Mouse (Mus musculus) neural tube, embryonic 15.5 days (tissue): ENCODE results near the gene Adamts12. TPM values are rescaled to one million over a fixed set of nuclear protein-coding genes. Genes with fewer than 3 reads are reported as not detected.
A peak's percentile ranks its signal among the peaks of the same experiment; 100 is the strongest.

Experiments
- ATAC-seq: fragments of 200-750 bp; cut with Nextera tagmentation; 2 replicates; pipeline ENCODE4 v1.8.0; 2017; ENCODE audit warnings: mild to moderate bottlenecking, moderate TSS enrichment, moderate library complexity; ENCODE audit not compliant: low FRiP score
- H3K27ac ChIP-seq: fragments of 300-500 bp; sonication (generic); replicated peaks from 2 replicates; pipeline ENCODE4 v1.5.1; 2015; ENCODE audit warnings: mild to moderate bottlenecking, inconsistent platforms
- H3K27me3 ChIP-seq: fragments of 300-500 bp; sonication (generic); replicated peaks from 2 replicates; pipeline ENCODE4 v1.6.1; 2015; ENCODE audit warnings: inconsistent platforms
- H3K36me3 ChIP-seq: fragments of 300-500 bp; sonication (generic); 2 replicates; pipeline ENCODE4 v1.6.1; 2015; ENCODE audit warnings: inconsistent platforms
- H3K4me1 ChIP-seq: fragments of 300-500 bp; sonication (generic); 2 replicates; pipeline ENCODE4 v1.6.1; 2015; ENCODE audit warnings: inconsistent platforms
- H3K4me2 ChIP-seq: fragments of 300-500 bp; sonication (generic); 2 replicates; pipeline ENCODE4 v1.6.1; 2015; ENCODE audit warnings: inconsistent platforms, mild to moderate bottlenecking, moderate library complexity
- H3K4me3 ChIP-seq: fragments of 300-500 bp; sonication (generic); replicated peaks from 2 replicates; pipeline ENCODE4 v1.5.1; 2015; ENCODE audit warnings: mild to moderate bottlenecking, inconsistent platforms
- H3K9ac ChIP-seq: fragments of 300-500 bp; sonication (generic); replicated peaks from 2 replicates; pipeline ENCODE4 v1.6.1; 2015; ENCODE audit warnings: mild to moderate bottlenecking, inconsistent platforms
- H3K9me3 ChIP-seq: fragments of 300-500 bp; sonication (generic); replicated peaks from 2 replicates; pipeline ENCODE4 v1.6.1; 2016; ENCODE audit warnings: inconsistent platforms
- WGBS: fragments of 180-500 bp; shearing (Covaris S2); methylation state at CpG from one replicate; pipeline ENCODE4 v1.1.7; 2015; ENCODE audit warnings: mixed read lengths; 5-methylcytosine and 5-hydroxymethylcytosine counted together
- polyA plus RNA-seq: library from polyadenylated mRNA; unstranded; fragments of >200 nt; fragmentation: Nextera tagmentation; extraction: Ambion mirVana; gene quantifications from 2 replicates; pipeline ENCODE4 v1.2.1, GENCODE M21; 2015

Gene Adamts12
- polyA plus RNA-seq, 1 experiment from 2014 or later = 1.5 TPM

DNA sequence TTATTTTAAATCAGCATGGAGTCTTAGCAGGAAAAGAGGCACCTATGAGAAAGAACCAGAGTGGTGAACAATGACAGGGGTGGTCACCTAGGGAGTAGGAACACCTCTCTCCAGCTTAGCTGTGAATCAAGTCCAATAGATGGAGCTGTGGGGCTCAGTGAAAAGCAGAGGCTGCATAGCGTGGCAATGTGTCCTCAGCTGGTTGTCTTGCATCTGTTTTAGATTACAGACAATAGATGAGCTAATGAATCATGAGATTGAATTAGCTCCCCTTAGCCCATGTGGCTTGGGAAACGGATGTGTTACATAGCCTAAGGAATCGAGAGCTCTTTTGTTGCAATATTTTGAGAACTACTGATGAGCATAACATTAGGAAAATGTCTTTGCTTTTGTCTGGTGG is 291.3 kb downstream of the Adamts12 start:
- no peak overlapping the region for H3K27ac ChIP-seq
- H3K4me2 ChIP-seq = no peak overlapping the region
- ATAC-seq = no peak
- no peaks in the 10 kb centered on the region for H3K9me3 ChIP-seq
- H3K27me3 ChIP-seq = no peaks in the 10 kb centered on the region
- no peak overlapping the region for H3K4me3 ChIP-seq
- no peak overlapping the region for H3K9ac ChIP-seq
- H3K4me1 ChIP-seq = no peaks in the 10 kb centered on the region
- no peaks in the 10 kb centered on the region for H3K36me3 ChIP-seq
- 49% methylated on average over 3 of the region's 3 CpGs for WGBS

DNA sequence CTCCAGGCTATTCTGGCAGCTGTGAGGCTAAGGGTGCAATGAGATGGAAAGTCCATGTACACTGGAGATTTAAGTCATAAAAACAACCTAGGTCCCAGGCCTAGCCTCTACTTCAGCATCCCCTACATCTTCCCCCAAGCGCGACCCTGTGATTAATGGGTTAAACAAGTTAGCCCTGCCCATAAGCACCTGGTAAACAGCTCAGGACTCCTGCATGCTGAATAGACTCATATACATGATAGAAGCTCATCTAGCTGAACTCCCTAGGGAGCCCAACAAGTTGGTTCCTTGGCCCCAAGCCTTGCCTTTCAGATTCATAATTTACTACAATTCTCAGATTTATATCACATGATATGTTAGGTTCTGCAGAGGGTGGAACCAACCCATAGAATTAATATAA is 292.9 kb downstream of the Adamts12 start:
- no peak for ATAC-seq
- Histone ChIP-seq H3K27me3 (no peaks in the 10 kb centered on the region), H3K4me3 (no peak overlapping the region), H3K27ac (no peak overlapping the region), H3K4me2 (no peak overlapping the region), H3K9me3 (no peaks in the 10 kb centered on the region), H3K4me1 (no peaks in the 10 kb centered on the region), H3K36me3 (no peaks in the 10 kb centered on the region), H3K9ac (no peak overlapping the region)
- WGBS = 93% methylated on average over 2 of the region's 2 CpGs

DNA sequence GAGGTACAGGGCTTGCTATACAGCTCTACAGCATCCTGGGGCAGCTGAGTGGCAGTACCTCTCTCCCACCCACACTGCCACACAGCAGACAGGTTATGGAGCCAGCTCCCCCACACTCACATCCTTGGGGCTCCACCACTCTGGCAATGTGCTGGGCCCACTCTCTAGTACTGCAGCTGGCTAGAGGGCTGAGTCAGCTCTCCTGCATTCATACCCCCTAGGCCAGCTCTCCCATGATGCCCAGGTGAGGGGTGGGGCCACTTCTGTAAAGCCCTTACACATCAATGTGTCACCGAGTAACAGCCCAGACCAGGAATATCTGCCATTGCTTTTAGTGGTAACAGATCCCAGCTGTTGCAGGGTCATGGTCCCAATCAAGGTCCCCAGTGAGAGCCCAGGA is 296.3 kb downstream of the Adamts12 start:
- H3K9me3 ChIP-seq = no peaks in the 10 kb centered on the region
- WGBS = 93% methylated on average over 1 of the region's 1 CpGs
- ATAC-seq = no peak

GRCm38 (mm10) chr15:11361824-11362223 is 297.2 kb downstream of the Adamts12 start:
- Histone ChIP-seq H3K4me1 (no peaks in the 10 kb centered on the region), H3K9me3 (no peaks in the 10 kb centered on the region), H3K27ac (no peak overlapping the region), H3K36me3 (no peaks in the 10 kb centered on the region), H3K4me2 (no peak overlapping the region), H3K9ac (no peak overlapping the region), H3K27me3 (no peaks in the 10 kb centered on the region), H3K4me3 (no peak overlapping the region)
- 92% methylated on average over 5 of the region's 5 CpGs for WGBS
- ATAC-seq = no peak

More for the DNA sequence above, 296.3 kb downstream of the Adamts12 start:
- no peaks in the 10 kb centered on the region for H3K36me3 ChIP-seq
- H3K9ac ChIP-seq = no peak overlapping the region
- no peak overlapping the region for H3K4me2 ChIP-seq
- no peak overlapping the region for H3K4me3 ChIP-seq
- H3K4me1 ChIP-seq = no peaks in the 10 kb centered on the region
- H3K27me3 ChIP-seq = no peaks in the 10 kb centered on the region
- H3K27ac ChIP-seq = no peak overlapping the region

GRCm38 (mm10) chr15:11364112-11364511 is 299.5 kb downstream of the Adamts12 start:
- Histone ChIP-seq H3K9me3 (no peaks in the 10 kb centered on the region), H3K27me3 (no peaks in the 10 kb centered on the region), H3K9ac (no peak overlapping the region), H3K4me1 (no peaks in the 10 kb centered on the region), H3K4me2 (no peak overlapping the region), H3K4me3 (no peak overlapping the region), H3K36me3 (no peaks in the 10 kb centered on the region), H3K27ac (no peak overlapping the region)
- ATAC-seq = no peak
- 30% methylated on average over 2 of the region's 2 CpGs for WGBS

DNA sequence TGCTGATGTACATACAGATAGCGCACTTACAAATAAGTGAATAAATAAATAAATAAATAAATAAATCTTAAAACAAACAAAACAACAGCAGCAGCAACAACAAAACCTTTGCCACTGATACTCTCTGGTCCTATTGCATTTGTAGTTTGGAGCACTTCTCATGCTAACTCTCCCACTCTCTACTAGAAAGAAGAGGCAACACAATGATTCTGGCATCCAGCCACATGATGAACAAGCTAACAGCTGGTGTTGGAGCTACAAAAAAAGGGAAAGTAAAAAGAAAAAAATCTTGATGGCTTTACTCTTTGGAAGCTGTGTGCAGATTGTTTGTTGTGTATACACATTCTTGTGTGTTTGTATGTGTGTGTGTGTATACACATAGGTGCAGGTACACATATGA is 300.2 kb downstream of the Adamts12 start:
- Histone ChIP-seq H3K27ac (no peak overlapping the region), H3K9ac (no peak overlapping the region), H3K36me3 (no peaks in the 10 kb centered on the region), H3K9me3 (no peaks in the 10 kb centered on the region), H3K4me3 (no peak overlapping the region), H3K4me1 (no peaks in the 10 kb centered on the region), H3K4me2 (no peak overlapping the region), H3K27me3 (no peaks in the 10 kb centered on the region)
- WGBS = 97% methylated on average over 1 of the region's 1 CpGs
- ATAC-seq = no peak

DNA sequence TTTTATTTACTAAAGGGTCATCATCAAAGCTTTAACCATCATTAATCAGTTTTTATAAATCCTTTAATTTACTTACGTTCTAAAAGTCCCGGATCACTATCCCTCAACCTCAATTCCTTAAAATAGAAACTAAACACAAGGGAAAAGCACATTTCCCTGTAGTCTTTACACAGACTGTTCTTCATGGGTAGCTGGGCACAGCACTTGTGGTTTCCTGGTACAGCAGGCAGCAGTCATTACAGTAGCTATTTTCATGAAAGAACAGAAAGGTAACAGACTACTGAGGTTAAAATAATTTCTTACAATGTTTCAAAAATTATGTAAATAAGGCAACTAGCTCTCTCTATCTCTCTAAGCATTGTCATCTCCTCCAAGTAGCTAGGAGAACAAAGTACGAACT is 305.0 kb downstream of the Adamts12 start:
- H3K9me3 ChIP-seq = no peaks in the 10 kb centered on the region
- H3K4me3 ChIP-seq = no peak overlapping the region
- H3K27me3 ChIP-seq = no peaks in the 10 kb centered on the region
- WGBS = 85% methylated on average over 3 of the region's 3 CpGs
- ATAC-seq = no peak
- H3K4me2 ChIP-seq = no peak overlapping the region
- no peaks in the 10 kb centered on the region for H3K36me3 ChIP-seq
- H3K27ac ChIP-seq = no peak overlapping the region
- no peak overlapping the region for H3K9ac ChIP-seq
- no peaks in the 10 kb centered on the region for H3K4me1 ChIP-seq

- Histone ChIP-seq H3K4me3 (no peak overlapping the region), H3K9ac (no peak overlapping the region), H3K27ac (no peak overlapping the region), H3K36me3 (no peaks in the 10 kb centered on the region), H3K4me1 (no peaks in the 10 kb centered on the region), H3K4me2 (no peak overlapping the region), H3K9me3 (no peaks in the 10 kb centered on the region), H3K27me3 (no peaks in the 10 kb centered on the region)
- 84% methylated on average over 7 of the region's 7 CpGs for WGBS
- ATAC-seq = no peak
Measured at GRCm38 (mm10) chr15:11370477-11371085, 306.0 kb downstream of the Adamts12 start.

DNA sequence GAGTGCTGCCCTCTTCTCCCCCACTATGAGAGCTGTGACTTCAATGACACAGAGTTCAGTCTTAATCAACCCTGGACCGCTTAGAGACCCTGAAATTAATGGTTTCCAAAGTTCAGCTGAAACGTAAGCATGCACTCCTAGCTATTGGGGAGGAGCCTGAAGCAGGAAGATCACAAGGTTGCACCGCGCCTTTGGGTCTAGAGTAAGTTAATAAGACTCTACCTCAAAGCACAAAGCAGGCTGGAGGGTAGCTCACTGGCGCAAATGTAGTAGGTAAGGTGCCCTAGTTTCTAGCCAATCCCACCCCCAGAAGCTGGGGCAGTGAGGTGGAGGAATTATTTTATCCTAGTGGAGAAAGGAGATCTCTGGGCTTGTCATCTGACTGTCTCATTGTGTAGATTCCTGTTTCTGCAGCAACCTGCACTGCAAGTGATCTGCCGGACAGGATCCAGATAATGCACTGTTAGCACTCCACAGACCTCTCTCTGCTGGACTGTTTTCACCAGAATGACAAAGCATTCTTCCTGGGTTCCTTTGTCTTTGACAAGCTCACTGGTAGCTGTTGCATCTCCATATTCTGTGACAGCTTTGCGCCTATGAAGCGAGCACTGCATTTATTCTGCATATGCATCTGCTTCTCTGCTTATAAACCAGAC is 315.0 kb downstream of the Adamts12 start:
- Histone ChIP-seq H3K4me1 (0 out of 2 replicates have a peak, but pooled peaks cover 4% of the 10 kb centered on the region), H3K9ac (no peak overlapping the region), H3K27me3 (no peaks in the 10 kb centered on the region), H3K9me3 (no peaks in the 10 kb centered on the region), H3K36me3 (peaks cover 15% of the 10 kb centered on the region), H3K4me2 (no peak overlapping the region), H3K4me3 (no peak overlapping the region), H3K27ac (no peak overlapping the region)
- 0 out of 2 replicates have a peak, but pooled peaks have one; percentile 23 for ATAC-seq
- WGBS = 87% methylated on average over 8 of the region's 8 CpGs

- H3K4me2 ChIP-seq = no peak overlapping the region
- WGBS = 42% methylated on average over 8 of the region's 8 CpGs
- no peak overlapping the region for H3K4me3 ChIP-seq
- H3K9ac ChIP-seq = no peak overlapping the region
- H3K27ac ChIP-seq = no peak overlapping the region
- peaks cover 21% of the 10 kb centered on the region for H3K36me3 ChIP-seq
- 0 out of 2 replicates have a peak, but pooled peaks cover 4% of the 10 kb centered on the region for H3K4me1 ChIP-seq
- H3K9me3 ChIP-seq = no peaks in the 10 kb centered on the region
- H3K27me3 ChIP-seq = no peaks in the 10 kb centered on the region
- peak; percentile 75; the same call in 1 of the 2 replicates for ATAC-seq
Measured at GRCm38 (mm10) chr15:11380087-11380530, 315.5 kb downstream of the Adamts12 start.

DNA sequence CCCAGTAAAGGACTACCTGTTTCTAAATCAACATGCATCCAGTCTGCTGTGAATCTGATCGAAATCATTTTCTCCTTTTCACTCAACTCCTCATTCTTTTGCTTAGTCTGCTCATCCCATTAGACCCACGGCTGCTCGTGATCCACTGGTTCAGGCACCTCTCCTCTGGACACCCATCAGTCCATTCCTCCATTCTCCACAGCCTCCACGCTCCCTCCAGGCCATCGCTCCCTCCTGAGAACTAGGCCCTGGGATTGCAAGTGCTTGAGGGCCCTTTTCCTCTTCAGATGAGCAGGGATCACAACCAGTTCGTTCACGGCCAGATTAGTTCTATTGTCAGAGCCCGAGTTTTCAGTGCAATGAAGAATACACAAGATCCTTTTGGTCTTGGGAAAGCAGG is 316.0 kb downstream of the Adamts12 start:
- ATAC-seq = no peak
- 79% methylated on average over 8 of the region's 8 CpGs for WGBS
- no peak overlapping the region for H3K4me2 ChIP-seq
- no peak overlapping the region for H3K9ac ChIP-seq
- H3K9me3 ChIP-seq = no peaks in the 10 kb centered on the region
- no peak overlapping the region for H3K4me3 ChIP-seq
- peaks cover 26% of the 10 kb centered on the region for H3K36me3 ChIP-seq
- no peaks in the 10 kb centered on the region for H3K27me3 ChIP-seq
- 0 out of 2 replicates have a peak, but pooled peaks cover 4% of the 10 kb centered on the region for H3K4me1 ChIP-seq
- H3K27ac ChIP-seq = no peak overlapping the region

- Histone ChIP-seq H3K36me3 (peaks cover 46% of the 10 kb centered on the region), H3K4me3 (no peak overlapping the region), H3K9ac (no peak overlapping the region), H3K4me2 (no peak overlapping the region), H3K4me1 (0 out of 2 replicates have a peak, but pooled peaks cover 4% of the 10 kb centered on the region), H3K27me3 (no peaks in the 10 kb centered on the region), H3K27ac (no peak overlapping the region), H3K9me3 (no peaks in the 10 kb centered on the region)
- WGBS = 85% methylated on average over 12 of the region's 12 CpGs
- no peak for ATAC-seq
Measured at GRCm38 (mm10) chr15:11382585-11382984, 318.0 kb downstream of the Adamts12 start.
